Mouse (Mus musculus): Measurements from ENCODE around the gene Fignl2. TPM values are rescaled to one million over a fixed set of nuclear protein-coding genes. Genes with fewer than 3 reads are reported as not detected.

Gene Fignl2
- total RNA-seq, 1 experiment = 8.6 TPM

DNA sequence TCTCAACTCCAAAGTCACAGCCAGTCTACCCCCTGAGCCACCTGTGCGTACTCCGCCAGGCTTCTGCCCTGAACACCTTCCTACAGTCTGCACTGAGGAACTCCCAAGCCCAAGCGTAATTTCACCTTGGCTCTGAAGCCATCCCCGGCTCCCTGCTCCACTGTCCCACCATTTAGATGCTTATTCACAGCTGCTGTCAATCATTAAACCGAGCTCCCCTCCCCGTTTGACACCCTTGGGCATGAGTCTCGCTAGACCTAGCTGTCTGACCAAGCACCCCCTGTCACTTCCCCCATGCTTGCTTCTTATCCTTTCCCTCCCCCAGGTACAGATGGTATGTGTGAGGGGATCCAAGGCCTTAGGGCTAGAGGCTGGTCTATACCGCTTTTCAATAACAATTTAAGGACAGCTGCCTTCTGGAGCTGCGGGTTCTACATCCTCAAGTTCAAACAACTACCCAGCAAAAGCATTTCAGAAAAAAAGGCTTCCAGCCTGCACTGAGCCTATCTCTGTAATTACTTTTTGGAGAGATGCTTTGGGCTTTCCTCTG, 8.7 kb downstream of the Fignl2 start:
- in situ Hi-C loops (cut with MboI; ENCODE audit: low sequenced_read_pairs in 2 of 2, unreplicated experiment in 2 of 2) = no loop called here
- no peak for TF ChIP-seq HCFC1 (IDR thresholded peaks at IDR 0.05; ENCODE audit: borderline replicate concordance, insufficient read depth, low read length)
- TF ChIP-seq MAFK (IDR thresholded peaks at IDR 0.05; ENCODE audit: insufficient read depth, low read depth, low read length) = no peak
- no peak for TF ChIP-seq ZNF384 (IDR thresholded peaks at IDR 0.05; ENCODE audit: low read depth, low read length)
- no peak for TF ChIP-seq ZC3H11A (IDR thresholded peaks at IDR 0.05; ENCODE audit: borderline replicate concordance, low read depth, low read length)
- no peak for TF ChIP-seq CHD2 (IDR thresholded peaks at IDR 0.05; ENCODE audit: low read depth, low read length)
- no peak for DNase-seq (ENCODE audit: low read depth, low spot score)
- Histone ChIP-seq H3K9ac (ENCODE audit: insufficient read depth, low read depth, low read length, poor library complexity, severe bottlenecking) (no peak overlapping the region), H3K27ac (ENCODE audit: insufficient read depth, low read depth, low read length, poor library complexity, severe bottlenecking) (no peak overlapping the region), H3K36me3 (ENCODE audit: control insufficient read depth, insufficient read depth, low read length, poor library complexity, severe bottlenecking) (no peaks in the 10 kb centered on the region), H3K4me3 (ENCODE audit: insufficient read depth in 1 of 2, low read depth in 1 of 2, low read length in 2 of 2, poor library complexity in 1 of 2, severe bottlenecking in 1 of 2) (no peak overlapping the region), H3K9me3 (ENCODE audit: control insufficient read depth, insufficient read depth, low read depth, low read length) (no peaks in the 10 kb centered on the region), H3K4me1 (ENCODE audit: control insufficient read depth in 2 of 2, insufficient read depth in 2 of 2, low read length in 2 of 2, poor library complexity in 1 of 2) (peaks cover 15 to 34% of the 10 kb centered on the region in 2 experiments)

DNA sequence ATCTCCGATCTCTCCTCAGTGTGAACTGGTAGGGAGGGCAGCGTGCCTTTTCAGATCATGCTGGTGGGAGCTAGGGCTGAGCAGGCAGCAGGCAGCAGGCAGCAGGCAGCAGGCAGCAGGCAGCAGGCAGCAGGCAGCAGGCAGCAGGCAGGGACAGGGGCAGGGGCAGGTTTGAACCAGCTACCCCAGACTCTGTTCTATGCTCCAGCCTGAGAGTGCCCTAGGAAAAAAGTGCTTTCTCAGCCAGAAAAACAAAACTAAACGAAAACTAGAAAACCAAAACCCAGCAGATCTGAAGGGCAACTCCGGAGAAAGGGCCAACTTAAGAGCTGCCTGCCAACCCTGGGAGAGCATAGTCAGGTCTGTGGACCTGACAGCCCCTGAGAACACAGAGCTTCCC, 9.7 kb downstream of the Fignl2 start:
- Histone ChIP-seq H3K9me3 (ENCODE audit: control insufficient read depth, insufficient read depth, low read depth, low read length) (no peaks in the 10 kb centered on the region), H3K36me3 (ENCODE audit: control insufficient read depth, insufficient read depth, low read length, poor library complexity, severe bottlenecking) (no peaks in the 10 kb centered on the region), H3K4me1 (ENCODE audit: control insufficient read depth in 2 of 2, insufficient read depth in 2 of 2, low read length in 2 of 2, poor library complexity in 1 of 2) (peaks cover 15 to 34% of the 10 kb centered on the region in 2 experiments), H3K4me3 (ENCODE audit: insufficient read depth in 1 of 2, low read depth in 1 of 2, low read length in 2 of 2, poor library complexity in 1 of 2, severe bottlenecking in 1 of 2) (no peak overlapping the region), H3K9ac (ENCODE audit: insufficient read depth, low read depth, low read length, poor library complexity, severe bottlenecking) (no peak overlapping the region), H3K27ac (ENCODE audit: insufficient read depth, low read depth, low read length, poor library complexity, severe bottlenecking) (no peak overlapping the region)
- TF ChIP-seq ZNF384 (IDR thresholded peaks at IDR 0.05; ENCODE audit: low read depth, low read length) (no peak), MAFK (IDR thresholded peaks at IDR 0.05; ENCODE audit: insufficient read depth, low read depth, low read length) (no peak), CHD2 (IDR thresholded peaks at IDR 0.05; ENCODE audit: low read depth, low read length) (no peak), HCFC1 (IDR thresholded peaks at IDR 0.05; ENCODE audit: borderline replicate concordance, insufficient read depth, low read length) (no peak), ZC3H11A (IDR thresholded peaks at IDR 0.05; ENCODE audit: borderline replicate concordance, low read depth, low read length) (no peak)
- in situ Hi-C loops (cut with MboI; ENCODE audit: low sequenced_read_pairs in 2 of 2, unreplicated experiment in 2 of 2) = no loop called here
- DNase-seq (ENCODE audit: low read depth, low spot score) = no peak

DNA sequence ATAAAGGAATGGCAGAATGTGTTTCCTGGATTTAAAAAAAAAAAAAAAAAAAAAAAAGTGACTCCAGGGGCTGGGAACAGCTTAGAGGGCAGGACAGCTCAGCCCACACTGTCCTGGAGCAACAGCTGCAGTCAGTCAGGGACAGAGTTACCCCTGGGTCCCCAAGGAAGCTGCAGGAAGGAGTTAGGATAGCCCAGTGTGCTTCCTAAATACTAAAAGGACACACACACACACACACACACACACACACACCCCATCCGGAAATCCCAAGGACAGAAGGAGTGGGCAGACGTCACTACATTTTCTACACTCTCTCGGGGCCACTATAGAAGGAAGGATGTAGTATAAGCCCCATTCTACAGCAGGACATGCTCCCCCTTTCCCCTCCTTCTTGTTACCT, 10.3 kb downstream of the Fignl2 start:
- Histone ChIP-seq H3K4me1 (ENCODE audit: control insufficient read depth in 2 of 2, insufficient read depth in 2 of 2, low read length in 2 of 2, poor library complexity in 1 of 2) (peaks cover 14 to 34% of the 10 kb centered on the region in 2 experiments), H3K36me3 (ENCODE audit: control insufficient read depth, insufficient read depth, low read length, poor library complexity, severe bottlenecking) (no peaks in the 10 kb centered on the region), H3K9me3 (ENCODE audit: control insufficient read depth, insufficient read depth, low read depth, low read length) (no peaks in the 10 kb centered on the region), H3K9ac (ENCODE audit: insufficient read depth, low read depth, low read length, poor library complexity, severe bottlenecking) (no peak overlapping the region), H3K27ac (ENCODE audit: insufficient read depth, low read depth, low read length, poor library complexity, severe bottlenecking) (no peak overlapping the region), H3K4me3 (ENCODE audit: insufficient read depth in 1 of 2, low read depth in 1 of 2, low read length in 2 of 2, poor library complexity in 1 of 2, severe bottlenecking in 1 of 2) (no peak overlapping the region)
- no peak for TF ChIP-seq HCFC1 (IDR thresholded peaks at IDR 0.05; ENCODE audit: borderline replicate concordance, insufficient read depth, low read length)
- TF ChIP-seq ZC3H11A (IDR thresholded peaks at IDR 0.05; ENCODE audit: borderline replicate concordance, low read depth, low read length) = no peak
- TF ChIP-seq ZNF384 (IDR thresholded peaks at IDR 0.05; ENCODE audit: low read depth, low read length) = no peak
- TF ChIP-seq MAFK (IDR thresholded peaks at IDR 0.05; ENCODE audit: insufficient read depth, low read depth, low read length) = no peak
- DNase-seq (ENCODE audit: low read depth, low spot score) = no peak
- in situ Hi-C loops (cut with MboI; ENCODE audit: low sequenced_read_pairs in 2 of 2, unreplicated experiment in 2 of 2) = no loop called here

DNA sequence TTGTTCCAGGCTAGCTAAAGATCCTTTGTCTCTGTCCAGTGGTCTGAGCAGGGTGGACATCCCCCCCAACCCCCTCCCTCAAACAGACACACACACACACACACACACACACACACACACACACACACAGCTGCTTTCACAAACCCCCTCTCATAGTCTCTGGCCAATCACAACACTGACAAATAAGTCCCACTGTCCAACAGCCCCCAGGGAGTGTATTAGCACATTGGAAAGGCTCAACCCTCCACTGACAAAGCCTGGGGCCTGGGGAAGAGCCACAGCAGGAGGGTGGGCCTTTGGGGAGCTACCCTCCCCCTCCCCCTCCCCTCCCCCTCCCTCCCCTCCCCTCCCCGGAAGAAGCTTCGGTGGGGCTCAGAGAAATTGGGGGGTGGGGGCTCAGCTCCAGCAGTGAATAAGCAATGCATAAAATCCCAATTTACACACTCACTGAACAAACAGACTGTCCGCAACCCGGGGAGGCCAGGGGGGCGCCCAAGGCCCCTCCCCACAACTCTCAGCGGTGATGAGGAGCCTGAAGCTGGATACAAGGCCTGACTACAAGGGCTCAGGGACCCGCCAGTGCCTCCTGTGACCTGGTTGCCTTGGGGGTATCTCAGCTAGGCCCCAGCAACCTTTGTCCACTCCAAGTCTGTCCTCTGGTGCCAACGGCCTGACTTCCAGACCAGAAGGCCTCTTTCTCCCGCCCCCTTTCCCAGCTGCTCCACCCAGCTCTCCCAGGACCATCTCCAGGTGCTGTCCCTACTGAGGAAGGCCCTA, 11.3 kb downstream of the Fignl2 start:
- no peak overlapping the region for H3K4me3 ChIP-seq (ENCODE audit: insufficient read depth in 1 of 2, low read depth in 1 of 2, low read length in 2 of 2, poor library complexity in 1 of 2, severe bottlenecking in 1 of 2)
- in situ Hi-C loops (cut with MboI; ENCODE audit: low sequenced_read_pairs in 2 of 2, unreplicated experiment in 2 of 2) = no loop called here
- H3K9ac ChIP-seq (ENCODE audit: insufficient read depth, low read depth, low read length, poor library complexity, severe bottlenecking) = no peak overlapping the region

More for the DNA sequence above, 11.3 kb downstream of the Fignl2 start:
- H3K9me3 ChIP-seq (ENCODE audit: control insufficient read depth, insufficient read depth, low read depth, low read length) = no peaks in the 10 kb centered on the region
- peaks cover 14 to 34% of the 10 kb centered on the region in 2 experiments for H3K4me1 ChIP-seq (ENCODE audit: control insufficient read depth in 2 of 2, insufficient read depth in 2 of 2, low read length in 2 of 2, poor library complexity in 1 of 2)
- H3K36me3 ChIP-seq (ENCODE audit: control insufficient read depth, insufficient read depth, low read length, poor library complexity, severe bottlenecking) = no peaks in the 10 kb centered on the region
- H3K27ac ChIP-seq (ENCODE audit: insufficient read depth, low read depth, low read length, poor library complexity, severe bottlenecking) = no peak overlapping the region
- no peak for DNase-seq (ENCODE audit: low read depth, low spot score)
- TF ChIP-seq ZNF384 (IDR thresholded peaks at IDR 0.05; ENCODE audit: low read depth, low read length) = no peak
- TF ChIP-seq HCFC1 (IDR thresholded peaks at IDR 0.05; ENCODE audit: borderline replicate concordance, insufficient read depth, low read length) = no peak
- TF ChIP-seq ZC3H11A (IDR thresholded peaks at IDR 0.05; ENCODE audit: borderline replicate concordance, low read depth, low read length) = no peak
- TF ChIP-seq MAFK (IDR thresholded peaks at IDR 0.05; ENCODE audit: insufficient read depth, low read depth, low read length) = no peak
- TF ChIP-seq CHD2 (IDR thresholded peaks at IDR 0.05; ENCODE audit: low read depth, low read length) = no peak

Measured in ES-E14 (cell line).